Mouse (Mus musculus) midbrain, embryonic 14.5 days (tissue): ENCODE results near the gene Snap25. TPM values are rescaled to one million over a fixed set of nuclear protein-coding genes. Genes with fewer than 3 reads are reported as not detected.

Source experiments
- ATAC-seq: fragments of 200-750 bp; cut with Nextera tagmentation; 2 replicates; pipeline ENCODE4 v1.8.0; 2017; ENCODE audit warnings: moderate number of reproducible peaks, moderate library complexity; ENCODE audit not compliant: low FRiP score, low TSS enrichment
- DNase-seq: peaks from one replicate; pipeline ENCODE4 v3.0.0-alpha.2; 2015
- H3K27ac ChIP-seq: fragments of 300-500 bp; sonication (generic); replicated peaks from 2 replicates; pipeline ENCODE4 v1.5.1; 2014; ENCODE audit warnings: mild to moderate bottlenecking, low read depth, low read length, moderate library complexity
- H3K27me3 ChIP-seq: fragments of 300-500 bp; sonication (generic); 2 replicates; pipeline ENCODE4 v1.6.1; 2014; ENCODE audit warnings: low read length, control low read depth, mixed read lengths; ENCODE audit not compliant: control insufficient read depth, insufficient read depth
- H3K36me3 ChIP-seq: fragments of 300-500 bp; sonication (generic); 2 replicates; pipeline ENCODE4 v1.6.1; 2014; ENCODE audit warnings: low read length, control low read depth; ENCODE audit not compliant: control insufficient read depth, insufficient read depth
- H3K4me1 ChIP-seq: fragments of 300-500 bp; sonication (generic); 2 replicates; pipeline ENCODE4 v1.6.1; 2014; ENCODE audit warnings: mild to moderate bottlenecking, antibody characterized with exemption, low read length, control low read depth; ENCODE audit not compliant: control insufficient read depth, insufficient read depth
- H3K4me2 ChIP-seq: fragments of 300-500 bp; sonication (generic); 2 replicates; pipeline ENCODE4 v1.6.1; 2014; ENCODE audit warnings: mild to moderate bottlenecking, low read length, moderate library complexity
- H3K4me3 ChIP-seq: fragments of 300-500 bp; sonication (generic); replicated peaks from 2 replicates; pipeline ENCODE4 v1.5.1; 2014; ENCODE audit warnings: low read depth, low read length
- H3K9ac ChIP-seq: fragments of 300-500 bp; sonication (generic); replicated peaks from 2 replicates; pipeline ENCODE4 v1.6.1; 2014; ENCODE audit warnings: mild to moderate bottlenecking, low read length, moderate library complexity
- H3K9me3 ChIP-seq: fragments of 300-500 bp; sonication (generic); 2 replicates; pipeline ENCODE4 v1.6.1; 2016; ENCODE audit warnings: low read length, control low read depth, mixed read lengths; ENCODE audit not compliant: control insufficient read depth
- WGBS: fragments of 180-500 bp; shearing (Covaris S2); extraction: QIAGEN DNeasy Blood & Tissue Kit; methylation state at CpG from one replicate; pipeline ENCODE4 v1.1.7; 2014; 5-methylcytosine and 5-hydroxymethylcytosine counted together
- polyA plus RNA-seq: library from polyadenylated mRNA; unstranded; fragments of >200 nt; fragmentation: Nextera tagmentation; extraction: Ambion mirVana; gene quantifications from 2 replicates; pipeline ENCODE4 v1.2.1, GENCODE M21; 2014

The Snap25 gene
- polyA plus RNA-seq, 1 experiment from 2014 or later, result 125 TPM

DNA sequence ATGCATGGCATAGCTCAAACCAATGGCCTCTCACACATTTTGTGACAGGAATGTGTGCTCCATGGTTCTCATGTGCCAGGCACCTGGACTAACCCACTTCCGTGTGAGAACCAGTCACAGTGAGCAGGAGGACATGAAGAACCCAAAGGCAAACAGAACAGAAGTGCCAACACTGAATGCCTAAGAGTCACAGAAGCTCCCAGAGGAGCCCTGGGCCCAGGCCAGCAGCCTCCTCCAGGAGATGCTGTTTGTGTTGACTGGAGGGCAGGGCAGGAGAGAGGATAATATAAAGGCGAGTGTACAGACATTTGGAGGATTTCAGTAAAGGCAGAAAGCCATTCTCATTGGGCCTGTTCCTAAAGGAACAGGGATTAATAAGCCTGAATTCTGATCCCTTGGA lies 25.0 kb downstream of the Snap25 start:
- WGBS, result 85% methylated on average over 2 of the region's 2 CpGs
- no peaks in the 10 kb centered on the region for H3K36me3 ChIP-seq

DNA sequence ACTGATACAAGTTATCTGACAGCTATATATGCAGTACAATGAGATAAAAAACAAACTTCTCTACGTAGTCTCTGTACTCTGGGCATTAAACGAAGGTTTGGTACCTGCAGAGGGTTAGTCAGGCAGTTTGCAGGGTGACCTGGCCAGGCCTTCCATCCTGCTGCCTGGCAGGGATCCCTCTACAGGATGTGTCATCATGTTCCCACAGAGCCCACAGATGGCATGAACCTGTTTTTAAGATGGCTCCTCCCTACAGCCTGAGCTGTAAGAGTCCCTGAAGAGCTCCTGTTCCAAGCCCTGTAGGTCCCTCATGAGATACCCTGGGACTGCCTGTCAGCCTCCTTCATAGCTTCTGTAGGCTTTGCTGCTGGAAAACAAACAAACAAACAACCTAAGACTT lies 29.0 kb downstream of the Snap25 start:
- no peak for DNase-seq
- 0 out of 2 replicates have a peak, but pooled peaks cover 4% of the 10 kb centered on the region for H3K4me1 ChIP-seq
- H3K4me2 ChIP-seq, result no peak overlapping the region
- 84% methylated on average over 2 of the region's 2 CpGs for WGBS
- H3K27ac ChIP-seq, result no peak overlapping the region
- H3K9ac ChIP-seq, result no peak overlapping the region
- no peaks in the 10 kb centered on the region for H3K36me3 ChIP-seq
- H3K9me3 ChIP-seq, result peaks cover 6% of the 10 kb centered on the region; the same call in 1 of the 2 replicates
- no peak overlapping the region for H3K4me3 ChIP-seq
- H3K27me3 ChIP-seq, result no peaks in the 10 kb centered on the region
- ATAC-seq, result no peak

More for the DNA sequence above, 25.0 kb downstream of the Snap25 start:
- Histone ChIP-seq H3K9ac (no peak overlapping the region), H3K27me3 (no peaks in the 10 kb centered on the region), H3K4me2 (no peak overlapping the region), H3K4me3 (no peak overlapping the region), H3K27ac (no peak overlapping the region), H3K4me1 (no peaks in the 10 kb centered on the region), H3K9me3 (peaks cover 6% of the 10 kb centered on the region; the same call in 1 of the 2 replicates)
- DNase-seq (no peak), ATAC-seq (no peak)

DNA sequence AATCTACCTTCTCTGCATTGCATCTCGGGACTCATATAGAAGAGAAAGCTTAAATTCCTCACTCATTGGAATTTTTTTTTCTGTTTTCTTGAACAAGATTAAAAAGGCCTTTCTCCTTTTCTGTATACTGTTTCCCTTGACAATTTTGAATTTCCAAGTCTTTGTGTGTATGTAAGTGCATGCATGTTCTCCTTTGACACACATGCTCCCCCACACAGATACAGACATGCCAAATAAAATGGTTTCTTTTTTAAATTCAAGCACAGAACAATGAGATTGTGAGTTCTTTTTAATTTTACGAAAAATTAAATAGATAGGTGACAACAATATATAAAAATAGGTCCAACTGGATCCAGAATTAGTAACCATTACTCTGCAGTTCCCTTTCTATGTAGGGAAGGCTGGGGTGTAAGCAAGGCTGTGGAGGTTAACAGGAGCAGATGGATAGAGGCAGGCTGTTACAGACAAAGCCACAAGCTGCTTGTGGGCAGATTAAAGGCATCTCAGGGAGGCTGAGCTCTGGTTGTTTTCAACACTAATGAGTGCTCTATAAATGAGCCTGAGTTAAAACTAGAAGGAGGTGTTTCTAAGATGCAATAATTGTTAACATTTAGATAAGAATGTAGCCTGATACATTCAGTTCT lies 31.6 kb downstream of the Snap25 start:
- no peaks in the 10 kb centered on the region for H3K36me3 ChIP-seq
- WGBS, result 81% methylated on average over 2 of the region's 2 CpGs
- no peak overlapping the region for H3K9ac ChIP-seq
- 0 out of 2 replicates have a peak overlapping the region, but pooled peaks have one; percentile 26 for H3K27ac ChIP-seq
- no peak overlapping the region for H3K4me2 ChIP-seq
- H3K27me3 ChIP-seq, result no peaks in the 10 kb centered on the region
- peak; percentile 77; the same call in 1 of the 2 replicates for ATAC-seq
- no peak overlapping the region for H3K4me3 ChIP-seq
- peak; percentile 47 for DNase-seq
- 0 out of 2 replicates have a peak, but pooled peaks cover 4% of the 10 kb centered on the region for H3K4me1 ChIP-seq
- peaks cover 3% of the 10 kb centered on the region; the same call in 1 of the 2 replicates for H3K9me3 ChIP-seq

DNA sequence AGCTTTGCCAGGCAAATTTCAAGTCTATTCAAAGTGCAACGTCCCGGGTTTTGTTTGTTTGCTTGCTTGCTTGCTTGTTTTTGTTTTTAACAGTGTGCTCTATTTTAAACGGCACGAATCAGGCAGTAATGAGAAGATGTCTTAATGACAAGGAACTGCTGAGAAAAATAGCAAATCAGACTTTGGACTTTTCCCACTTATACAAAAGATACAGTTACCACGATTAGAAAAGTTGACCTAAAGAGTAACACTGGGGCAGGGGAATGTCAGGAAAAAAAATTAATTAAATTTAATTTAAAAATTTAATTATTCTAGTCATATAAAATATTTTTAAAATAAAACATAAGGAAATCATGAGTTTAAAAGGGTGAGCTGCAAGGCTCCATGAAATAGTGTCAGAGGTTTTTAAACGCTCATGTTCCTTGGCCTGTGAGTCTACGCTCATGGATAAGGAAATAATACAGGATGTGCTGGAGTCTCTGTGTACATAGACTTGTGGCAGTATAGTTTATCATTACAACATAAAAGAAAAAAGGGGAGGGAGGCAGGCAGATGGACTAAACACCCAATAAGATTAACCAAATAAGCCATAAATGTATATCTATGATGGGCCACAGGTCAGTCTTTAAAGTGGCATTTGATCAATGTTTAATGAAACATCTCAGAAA lies 32.2 kb downstream of the Snap25 start:
- DNase-seq (no peak), ATAC-seq (no peak)

DNA sequence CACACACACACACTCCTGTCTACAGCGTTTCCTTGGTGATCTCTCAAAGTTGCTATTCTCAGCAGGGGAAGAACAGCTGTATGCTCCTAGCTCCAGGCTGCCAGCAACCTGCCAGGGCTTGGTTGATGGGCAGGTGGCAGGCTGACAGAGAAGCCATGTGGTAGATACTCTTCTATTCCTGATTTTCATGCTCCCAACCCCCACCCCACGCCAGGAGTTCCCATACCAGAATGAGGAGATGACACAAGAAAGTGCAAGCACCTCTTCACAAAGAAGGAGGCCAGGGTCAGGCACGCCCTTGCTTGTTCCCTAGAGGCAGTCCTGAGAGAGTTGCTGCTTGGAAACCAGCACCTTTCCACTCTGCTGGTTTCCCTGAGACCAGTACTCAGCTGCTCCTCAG lies 40.4 kb downstream of the Snap25 start:
- Histone ChIP-seq H3K9ac (no peak overlapping the region), H3K9me3 (no peaks in the 10 kb centered on the region), H3K4me2 (no peak overlapping the region), H3K27ac (no peak overlapping the region), H3K4me1 (0 out of 2 replicates have a peak, but pooled peaks cover 4% of the 10 kb centered on the region), H3K27me3 (no peaks in the 10 kb centered on the region), H3K4me3 (no peak overlapping the region), H3K36me3 (no peaks in the 10 kb centered on the region)
- DNase-seq, result peak; percentile 32
- peak; percentile 69 for ATAC-seq
- 18% methylated on average over 3 of the region's 3 CpGs for WGBS

More for the DNA sequence above, 32.2 kb downstream of the Snap25 start:
- H3K36me3 ChIP-seq, result no peaks in the 10 kb centered on the region
- H3K4me2 ChIP-seq, result no peak overlapping the region
- H3K9ac ChIP-seq, result no peak overlapping the region
- H3K9me3 ChIP-seq, result no peaks in the 10 kb centered on the region
- 73% methylated on average over 7 of the region's 7 CpGs for WGBS
- H3K27me3 ChIP-seq, result no peaks in the 10 kb centered on the region
- H3K4me1 ChIP-seq, result 0 out of 2 replicates have a peak, but pooled peaks cover 4% of the 10 kb centered on the region
- H3K4me3 ChIP-seq, result no peak overlapping the region
- H3K27ac ChIP-seq, result 0 out of 2 replicates have a peak overlapping the region, but pooled peaks have one; percentile 26

DNA sequence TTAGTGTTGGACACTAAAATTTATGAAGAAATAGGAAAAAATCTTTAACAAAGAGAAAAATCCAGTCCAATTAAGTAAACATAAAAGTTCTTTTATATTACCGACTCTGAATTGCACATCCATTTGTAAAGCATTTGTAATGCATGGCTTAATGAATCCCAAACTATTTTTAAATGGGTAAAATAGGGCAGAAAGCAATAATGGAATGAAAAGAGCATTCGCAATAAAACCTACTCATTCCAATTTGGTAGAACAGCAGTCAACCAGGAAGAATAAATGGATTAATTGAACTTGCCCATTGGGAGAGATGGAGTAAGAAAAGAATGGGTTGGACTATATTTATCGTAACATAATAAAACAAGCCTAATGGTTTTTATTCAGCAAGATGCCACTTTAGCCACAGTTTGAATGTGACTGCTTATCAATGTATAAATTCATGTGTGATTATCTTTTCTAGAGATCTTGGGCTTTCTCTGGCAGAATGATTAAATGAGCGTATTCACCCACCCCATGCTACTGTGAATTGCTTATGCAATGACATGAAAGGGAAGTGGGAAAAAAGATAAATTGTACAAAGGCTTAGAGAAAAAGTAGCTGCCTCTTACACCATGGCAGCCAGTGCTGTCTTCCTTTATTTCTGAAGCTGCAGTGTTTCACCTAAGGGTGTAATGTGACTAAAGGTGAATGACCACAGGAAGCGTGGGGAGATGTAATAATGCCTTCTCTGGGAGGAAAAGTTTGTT lies 45.7 kb downstream of the Snap25 start:
- ATAC-seq (no peak), DNase-seq (no peak)
- Histone ChIP-seq H3K36me3 (no peaks in the 10 kb centered on the region), H3K27me3 (no peaks in the 10 kb centered on the region), H3K9ac (no peak overlapping the region), H3K4me2 (no peak overlapping the region), H3K4me3 (no peak overlapping the region), H3K4me1 (no peaks in the 10 kb centered on the region), H3K27ac (0 out of 2 replicates have a peak overlapping the region, but pooled peaks have one; percentile 41), H3K9me3 (no peaks in the 10 kb centered on the region)
- 76% methylated on average over 5 of the region's 5 CpGs for WGBS

DNA sequence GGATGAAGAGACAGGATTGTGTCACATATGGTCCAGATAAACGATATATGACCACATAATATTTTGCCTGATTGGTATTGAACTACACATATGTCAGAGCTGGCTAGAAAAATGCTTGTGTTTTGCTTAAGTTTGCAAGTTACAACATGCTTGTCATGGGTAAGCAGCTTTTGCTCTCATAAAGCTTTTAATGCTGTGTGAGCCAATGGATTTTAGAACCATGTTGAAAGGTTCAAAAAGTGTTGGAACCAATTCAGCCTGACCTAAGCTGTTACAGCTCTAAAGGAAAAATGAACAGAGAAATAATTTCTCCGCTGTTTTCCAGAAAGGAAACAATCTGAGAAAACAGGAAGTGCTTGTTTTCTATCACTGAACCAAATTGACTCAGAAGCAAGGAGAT lies 64.9 kb downstream of the Snap25 start:
- DNase-seq (no peak), ATAC-seq (no peak)
- Histone ChIP-seq H3K27me3 (no peaks in the 10 kb centered on the region), H3K4me2 (no peak overlapping the region), H3K4me1 (no peaks in the 10 kb centered on the region), H3K27ac (no peak overlapping the region), H3K9ac (no peak overlapping the region), H3K36me3 (peaks cover 42% of the 10 kb centered on the region), H3K9me3 (no peaks in the 10 kb centered on the region), H3K4me3 (no peak overlapping the region)
- 98% methylated on average over 2 of the region's 2 CpGs for WGBS

DNA sequence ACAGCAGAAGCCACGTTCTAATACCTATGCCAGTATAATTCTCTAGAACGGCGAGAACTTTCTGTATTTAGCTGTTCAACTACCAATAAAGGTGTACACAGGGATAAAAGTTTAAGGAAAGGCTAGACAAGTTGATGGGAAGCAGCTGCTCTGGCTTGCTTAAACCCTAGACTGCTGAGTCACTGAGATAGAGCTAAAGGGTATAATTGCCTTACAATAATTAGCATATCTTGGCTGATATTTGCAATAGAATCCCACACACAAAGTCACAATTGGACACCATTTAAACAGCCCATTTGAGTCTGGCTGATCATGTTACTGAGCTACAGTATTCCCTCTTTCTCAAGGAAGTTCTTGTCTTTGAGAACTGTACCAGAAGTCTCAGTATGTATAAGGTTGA lies 65.4 kb downstream of the Snap25 start:
- 95% methylated on average over 3 of the region's 3 CpGs for WGBS
- no peak for ATAC-seq
- H3K9me3 ChIP-seq, result no peaks in the 10 kb centered on the region

More for the DNA sequence above, 65.4 kb downstream of the Snap25 start:
- H3K4me3 ChIP-seq, result no peak overlapping the region
- no peaks in the 10 kb centered on the region for H3K27me3 ChIP-seq
- H3K9ac ChIP-seq, result no peak overlapping the region
- no peaks in the 10 kb centered on the region for H3K4me1 ChIP-seq
- H3K36me3 ChIP-seq, result peaks cover 42% of the 10 kb centered on the region
- no peak overlapping the region for H3K27ac ChIP-seq
- no peak overlapping the region for H3K4me2 ChIP-seq
- no peak for DNase-seq
